Mouse (Mus musculus) liver, postnatal 0 days (tissue): ENCODE measurements at regions not wholly inside any gene's neighbourhood (a gene's known extent, or its start where the extent isn't known, plus 50 kb on each side); places are given as distances from the start of the nearest gene placed in this dataset.

Source experiments
- ATAC-seq: fragments of 200-750 bp; cut with Nextera tagmentation; 2 replicates; pipeline ENCODE4 v1.8.0; 2017; ENCODE audit warnings: mild to moderate bottlenecking, moderate library complexity
- DNase-seq: peaks from one replicate; pipeline ENCODE4 v3.0.0-alpha.2; 2016
- H3K27ac ChIP-seq: fragments of 300-500 bp; sonication (generic); 2 replicates; pipeline ENCODE4 v1.5.1; 2014; ENCODE audit warnings: antibody characterized with exemption, moderate library complexity, mild to moderate bottlenecking, low read depth
- H3K27me3 ChIP-seq: fragments of 300-500 bp; sonication (generic); 2 replicates; pipeline ENCODE4 v1.6.1; 2014; ENCODE audit warnings: low read length, control low read depth, mixed read lengths; ENCODE audit not compliant: insufficient read depth
- H3K36me3 ChIP-seq: fragments of 300-500 bp; sonication (generic); replicated peaks from 2 replicates; pipeline ENCODE4 v1.6.1; 2014; ENCODE audit warnings: mild to moderate bottlenecking, control low read depth, low read length, moderate library complexity, mixed read lengths; ENCODE audit not compliant: insufficient read depth
- H3K4me1 ChIP-seq: fragments of 300-500 bp; sonication (generic); 2 replicates; pipeline ENCODE4 v1.6.1; 2014; ENCODE audit warnings: antibody characterized with exemption, mild to moderate bottlenecking, control low read depth; ENCODE audit not compliant: insufficient read depth
- H3K4me2 ChIP-seq: fragments of 300-500 bp; sonication (generic); 2 replicates; pipeline ENCODE4 v1.6.1; 2014; ENCODE audit warnings: low read depth, mild to moderate bottlenecking, low read length, moderate library complexity, mixed read lengths
- H3K4me3 ChIP-seq: fragments of 300-500 bp; sonication (generic); 2 replicates; pipeline ENCODE4 v1.5.1; 2014; ENCODE audit warnings: low read depth, low read length
- H3K9ac ChIP-seq: fragments of 300-500 bp; sonication (generic); replicated peaks from 2 replicates; pipeline ENCODE4 v1.6.1; 2014; ENCODE audit warnings: mild to moderate bottlenecking, moderate library complexity
- H3K9me3 ChIP-seq: fragments of 300-500 bp; sonication (generic); 2 replicates; pipeline ENCODE4 v1.6.1; 2016; ENCODE audit warnings: mild to moderate bottlenecking, control low read depth, low read length, mixed read lengths
- CTCF ChIP-seq: sonication (generic); IDR thresholded peaks from 2 replicates; pipeline ENCODE4 v1.5.1; 2016; ENCODE audit warnings: antibody characterized with exemption, low read depth
- EP300 ChIP-seq: IDR thresholded peaks from 2 replicates; pipeline ENCODE4 v1.6.1; 2016; ENCODE audit warnings: antibody characterized with exemption, low read depth, mild to moderate bottlenecking
- WGBS: fragments of 180-500 bp; shearing (Covaris S2); extraction: QIAGEN DNeasy Blood & Tissue Kit; methylation state at CpG from one replicate; pipeline ENCODE4 v1.1.7; 2014; ENCODE audit not compliant: insufficient replicate concordance; 5-methylcytosine and 5-hydroxymethylcytosine counted together

GRCm38 (mm10) chr14:67181586-67181985 lies 1172.6 kb upstream of the Gulo start:
- Histone ChIP-seq H3K9me3 (no peaks in the 10 kb centered on the region), H3K4me3 (no peak overlapping the region), H3K27me3 (no peaks in the 10 kb centered on the region), H3K36me3 (no peaks in the 10 kb centered on the region), H3K27ac (no peak overlapping the region), H3K4me2 (no peak overlapping the region), H3K9ac (no peak overlapping the region), H3K4me1 (no peaks in the 10 kb centered on the region)
- 76% methylated on average over 3 of the region's 3 CpGs for WGBS
- no peak for DNase-seq
- no peak for TF ChIP-seq CTCF
- no peak for TF ChIP-seq EP300
- no peak for ATAC-seq

- ATAC-seq (no peak), DNase-seq (no peak)
- Histone ChIP-seq H3K4me2 (no peak overlapping the region), H3K9ac (no peak overlapping the region), H3K9me3 (no peaks in the 10 kb centered on the region), H3K27me3 (no peaks in the 10 kb centered on the region), H3K4me3 (no peak overlapping the region), H3K27ac (no peak overlapping the region), H3K4me1 (no peaks in the 10 kb centered on the region), H3K36me3 (no peaks in the 10 kb centered on the region)
- TF ChIP-seq CTCF (no peak), EP300 (no peak)
Measured at GRCm38 (mm10) chr14:67179549-67179948, 1170.5 kb upstream of the Gulo start.

GRCm38 (mm10) chr14:67178329-67179039 lies 1169.5 kb upstream of the Gulo start:
- Histone ChIP-seq H3K4me3 (no peak overlapping the region), H3K36me3 (no peaks in the 10 kb centered on the region), H3K27ac (no peak overlapping the region), H3K4me1 (no peaks in the 10 kb centered on the region), H3K27me3 (no peaks in the 10 kb centered on the region), H3K9me3 (no peaks in the 10 kb centered on the region), H3K9ac (no peak overlapping the region), H3K4me2 (no peak overlapping the region)
- ATAC-seq (no peak), DNase-seq (no peak)
- 33% methylated on average over 9 of the region's 9 CpGs for WGBS
- TF ChIP-seq CTCF: no peak
- TF ChIP-seq EP300: no peak

DNA sequence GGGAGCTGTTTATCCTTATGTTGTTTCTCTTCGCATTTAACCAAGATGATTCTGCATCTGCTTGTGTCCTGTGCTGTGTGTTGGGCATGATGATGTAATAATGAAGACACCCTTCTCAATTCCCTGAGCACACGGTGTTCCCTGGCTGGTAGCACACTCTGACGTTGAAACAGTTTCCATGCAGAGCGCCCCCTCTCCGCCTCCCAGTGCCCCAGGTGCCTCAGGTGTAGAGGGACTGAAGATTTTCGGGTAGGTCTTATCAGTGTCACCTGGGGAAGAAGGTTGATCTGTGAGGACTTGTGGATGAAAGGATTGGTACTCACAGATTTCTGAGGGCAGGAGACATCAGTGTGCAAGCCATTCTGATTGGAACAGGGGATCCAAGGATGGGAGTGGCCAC lies 1167.7 kb upstream of the Gulo start:
- TF ChIP-seq CTCF (no peak), EP300 (no peak)
- no peak overlapping the region for H3K4me2 ChIP-seq
- DNase-seq (no peak), ATAC-seq (no peak)
- no peaks in the 10 kb centered on the region for H3K4me1 ChIP-seq
- no peaks in the 10 kb centered on the region for H3K9me3 ChIP-seq
- WGBS: 59% methylated on average over 6 of the region's 6 CpGs
- no peak overlapping the region for H3K9ac ChIP-seq
- no peaks in the 10 kb centered on the region for H3K27me3 ChIP-seq
- H3K36me3 ChIP-seq: no peaks in the 10 kb centered on the region
- H3K4me3 ChIP-seq: no peak overlapping the region
- H3K27ac ChIP-seq: no peak overlapping the region

DNA sequence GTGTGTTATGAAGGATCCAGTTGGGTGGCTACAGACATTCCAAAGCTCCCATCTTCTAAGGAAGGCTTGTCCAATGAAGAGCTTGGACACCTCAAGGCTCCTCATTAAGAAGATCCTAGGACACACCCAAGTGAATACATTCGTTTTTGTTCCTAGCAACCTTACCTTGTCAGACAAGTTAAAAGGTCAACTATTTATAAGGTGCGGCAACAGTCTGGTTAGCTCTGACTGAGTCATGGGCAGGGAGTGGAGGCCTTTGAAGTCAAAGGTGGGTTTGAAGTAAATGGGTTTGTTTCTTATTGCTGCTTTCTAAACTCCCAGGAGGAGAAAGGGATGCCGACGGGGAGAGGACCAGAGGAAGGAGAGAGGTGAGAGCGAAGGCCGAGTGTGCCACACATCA lies 1167.1 kb upstream of the Gulo start:
- TF ChIP-seq EP300 (no peak), CTCF (no peak)
- H3K4me3 ChIP-seq: no peak overlapping the region
- H3K4me1 ChIP-seq: no peaks in the 10 kb centered on the region
- H3K9ac ChIP-seq: no peak overlapping the region
- H3K27me3 ChIP-seq: no peaks in the 10 kb centered on the region
- H3K27ac ChIP-seq: no peak overlapping the region
- no peak overlapping the region for H3K4me2 ChIP-seq
- DNase-seq: no peak
- H3K36me3 ChIP-seq: no peaks in the 10 kb centered on the region
- H3K9me3 ChIP-seq: no peaks in the 10 kb centered on the region
- 71% methylated on average over 6 of the region's 6 CpGs for WGBS
- ATAC-seq: no peak

DNA sequence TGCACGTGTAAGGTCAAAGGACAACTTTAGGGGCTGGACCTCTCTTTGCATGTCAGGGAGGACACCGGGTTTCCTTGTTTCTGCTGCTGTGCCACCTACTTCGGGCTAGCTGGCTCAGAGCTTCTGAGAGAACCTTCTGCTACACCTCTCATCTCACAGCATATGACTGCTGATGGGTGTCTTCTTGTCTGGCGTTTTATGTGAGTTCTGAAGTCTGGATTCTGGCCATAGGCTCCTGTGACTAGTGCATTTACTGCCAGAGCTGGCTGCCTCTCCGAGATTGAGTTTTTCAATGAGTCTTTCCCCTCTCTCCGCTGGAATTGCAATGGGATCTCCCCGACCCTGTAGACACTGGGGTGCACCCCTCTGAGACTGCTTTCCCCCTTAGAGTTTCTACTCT lies 1165.9 kb upstream of the Gulo start:
- TF ChIP-seq CTCF (no peak), EP300 (no peak)
- Histone ChIP-seq H3K4me2 (no peak overlapping the region), H3K27me3 (no peaks in the 10 kb centered on the region), H3K4me3 (no peak overlapping the region), H3K9ac (no peak overlapping the region), H3K36me3 (no peaks in the 10 kb centered on the region), H3K4me1 (no peaks in the 10 kb centered on the region), H3K9me3 (no peaks in the 10 kb centered on the region), H3K27ac (no peak overlapping the region)
- DNase-seq: no peak
- no peak for ATAC-seq
- 76% methylated on average over 7 of the region's 7 CpGs for WGBS

DNA sequence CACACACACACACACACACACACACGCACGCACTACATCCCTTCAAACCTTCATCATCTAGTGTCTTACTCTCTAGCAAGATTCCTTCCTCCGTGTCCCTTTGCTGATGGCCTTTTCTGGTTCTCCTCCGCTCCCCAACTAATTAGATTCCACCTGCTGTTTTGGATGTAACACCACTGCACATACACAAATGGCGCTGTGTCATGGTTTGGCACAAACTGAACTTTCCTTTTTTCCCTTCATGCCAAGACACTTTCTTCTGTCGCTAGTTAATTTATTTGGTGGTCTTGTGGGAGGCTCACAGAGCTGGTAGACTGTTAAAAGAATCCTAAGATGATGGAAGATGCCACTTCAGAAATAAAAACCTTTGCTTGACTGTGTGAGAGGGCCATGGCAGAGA lies 1161.8 kb upstream of the Gulo start:
- H3K4me1 ChIP-seq: no peaks in the 10 kb centered on the region
- no peaks in the 10 kb centered on the region for H3K27me3 ChIP-seq
- H3K9ac ChIP-seq: no peak overlapping the region
- no peak for TF ChIP-seq CTCF
- no peak for TF ChIP-seq EP300
- H3K9me3 ChIP-seq: no peaks in the 10 kb centered on the region
- H3K4me3 ChIP-seq: no peak overlapping the region
- ATAC-seq (no peak), DNase-seq (no peak)
- no peak overlapping the region for H3K27ac ChIP-seq
- H3K4me2 ChIP-seq: no peak overlapping the region
- H3K36me3 ChIP-seq: no peaks in the 10 kb centered on the region
- 84% methylated on average over 6 of the region's 6 CpGs for WGBS
